Mouse (Mus musculus) spleen, embryonic (tissue): Measurements from ENCODE around the gene Snca.

Source experiments
- CTCF ChIA-PET: fragments of 350-600 bp; sonication (Branson Sonifier 250); formaldehyde crosslinking; loops from one replicate; lab custom pipeline; 2022; lab: Charles Lee

Snca gene

GRCm38 (mm10) chr6:60829282-60829891 lies at the start of gene Snca:
Gene Snca (minus strand): TSS chr6:60829855.
- CTCF ChIA-PET = no interaction called here

GRCm38 (mm10) chr6:60870126-60870525 lies 40.5 kb upstream of the Snca start:
- CTCF ChIA-PET = no interaction called here

GRCm38 (mm10) chr6:60856599-60856998 lies 26.9 kb upstream of the Snca start:
- CTCF ChIA-PET = no interaction called here

- CTCF ChIA-PET = no interaction called here
Measured at GRCm38 (mm10) chr6:60851690-60852089, 22.0 kb upstream of the Snca start.

GRCm38 (mm10) chr6:60828429-60829264 lies 1.0 kb downstream of the Snca start:
- CTCF ChIA-PET = no interaction called here

GRCm38 (mm10) chr6:60828047-60828428 lies 1.6 kb downstream of the Snca start:
- CTCF ChIA-PET = no interaction called here

GRCm38 (mm10) chr6:60827290-60827689 lies 2.4 kb downstream of the Snca start:
- CTCF ChIA-PET = no interaction called here

- CTCF ChIA-PET = no interaction called here
Measured at GRCm38 (mm10) chr6:60819272-60819671, 10.4 kb downstream of the Snca start.

GRCm38 (mm10) chr6:60813516-60813915 lies 16.1 kb downstream of the Snca start:
- CTCF ChIA-PET = no interaction called here

- CTCF ChIA-PET = no interaction called here
Measured at GRCm38 (mm10) chr6:60798266-60798665, 31.4 kb downstream of the Snca start.

- CTCF ChIA-PET = no interaction called here
Measured at GRCm38 (mm10) chr6:60793659-60794365, 35.8 kb downstream of the Snca start.

- CTCF ChIA-PET = no interaction called here
Measured at GRCm38 (mm10) chr6:60786955-60787354, 42.7 kb downstream of the Snca start.

GRCm38 (mm10) chr6:60771899-60772298 lies 57.8 kb downstream of the Snca start:
- CTCF ChIA-PET = no interaction called here

GRCm38 (mm10) chr6:60765696-60766095 lies 64.0 kb downstream of the Snca start:
- CTCF ChIA-PET = no interaction called here

- CTCF ChIA-PET = no interaction called here
Measured at GRCm38 (mm10) chr6:60762864-60763263, 66.8 kb downstream of the Snca start.

GRCm38 (mm10) chr6:60761710-60762109 lies 67.9 kb downstream of the Snca start:
- CTCF ChIA-PET = no interaction called here

- CTCF ChIA-PET = no interaction called here
Measured at GRCm38 (mm10) chr6:60754975-60755374, 74.7 kb downstream of the Snca start.

GRCm38 (mm10) chr6:60745965-60746364 lies 83.7 kb downstream of the Snca start:
- CTCF ChIA-PET = no interaction called here

GRCm38 (mm10) chr6:60741427-60742071 lies 88.1 kb downstream of the Snca start:
- CTCF ChIA-PET = interaction anchor here (0.6 kb wide), 1 partner anchor 1201 kb away, joined by 3 read pairs; no protein-coding TSS in a partner anchor

- CTCF ChIA-PET = no interaction called here
Measured at GRCm38 (mm10) chr6:60739776-60740175, 89.9 kb downstream of the Snca start.

GRCm38 (mm10) chr6:60731164-60731563 lies 98.5 kb downstream of the Snca start:
- CTCF ChIA-PET = no interaction called here
